Mouse (Mus musculus) retina, adult 2 months (tissue): ENCODE measurements around the gene Tpst2.

ENCODE experiments used
- DNase-seq: peaks from one replicate; pipeline ENCODE4 v3.0.0-alpha.2; 2012; ENCODE audit warnings: low read depth, low spot score

The Tpst2 gene

GRCm38 (mm10) chr5:112282123-112282779 is 5.8 kb downstream of the Tpst2 start:
- no peak for DNase-seq

GRCm38 (mm10) chr5:112282780-112283482 is 6.4 kb downstream of the Tpst2 start:
- DNase-seq = no peak

- no peak for DNase-seq
Measured at GRCm38 (mm10) chr5:112283543-112284202, 7.2 kb downstream of the Tpst2 start.

- DNase-seq = no peak
Measured at GRCm38 (mm10) chr5:112284203-112284582, 7.7 kb downstream of the Tpst2 start.

GRCm38 (mm10) chr5:112285548-112286085 is 9.1 kb downstream of the Tpst2 start:
- DNase-seq = no peak

- no peak for DNase-seq
Measured at GRCm38 (mm10) chr5:112286608-112286983, 10.1 kb downstream of the Tpst2 start.

GRCm38 (mm10) chr5:112286984-112287641 is 10.6 kb downstream of the Tpst2 start:
- no peak for DNase-seq

GRCm38 (mm10) chr5:112287652-112288051 is 11.2 kb downstream of the Tpst2 start:
- no peak for DNase-seq

- DNase-seq = no peak
Measured at GRCm38 (mm10) chr5:112288193-112289141, 12.0 kb downstream of the Tpst2 start.

- DNase-seq = no peak
Measured at GRCm38 (mm10) chr5:112289236-112289635, 12.7 kb downstream of the Tpst2 start.

GRCm38 (mm10) chr5:112289819-112290535 is 13.5 kb downstream of the Tpst2 start:
- DNase-seq = no peak

- DNase-seq = no peak
Measured at GRCm38 (mm10) chr5:112290536-112290880, 14.0 kb downstream of the Tpst2 start.

GRCm38 (mm10) chr5:112291866-112292265 is 15.4 kb downstream of the Tpst2 start:
- DNase-seq = no peak

GRCm38 (mm10) chr5:112292343-112292980 is 16.0 kb downstream of the Tpst2 start:
- DNase-seq = no peak

- no peak for DNase-seq
Measured at GRCm38 (mm10) chr5:112293800-112294199, 17.3 kb downstream of the Tpst2 start.

GRCm38 (mm10) chr5:112294696-112295095 is 18.2 kb downstream of the Tpst2 start:
- DNase-seq = no peak

GRCm38 (mm10) chr5:112295162-112295561 is 18.7 kb downstream of the Tpst2 start:
- DNase-seq = no peak

GRCm38 (mm10) chr5:112295564-112295963 is 19.1 kb downstream of the Tpst2 start:
- no peak for DNase-seq

GRCm38 (mm10) chr5:112296404-112297181 is 20.1 kb downstream of the Tpst2 start:
- no peak for DNase-seq
